Mouse (Mus musculus) CH12.LX (cell line): ENCODE data around the gene Zfp954. TPM values are rescaled to one million over a fixed set of nuclear protein-coding genes. Genes with fewer than 3 reads are reported as not detected.
"Not testable (repeated sequence)": the region's sequence is repeated elsewhere in the genome, so short reads cannot be mapped to it uniquely, and the experiment has no call there.

Source experiments
- DNase-seq: peaks from one replicate; pipeline ENCODE4 v3.0.0-alpha.2; 2013; ENCODE audit errors: extremely low read depth
- H3K27ac ChIP-seq: 2 replicates; pipeline ENCODE4 v1.5.1; 2012; ENCODE audit warnings: low read depth, mild to moderate bottlenecking, control low read depth, moderate library complexity; ENCODE audit not compliant: insufficient read depth
- H3K27me3 ChIP-seq: replicated peaks from 2 replicates; pipeline ENCODE3; 2012; ENCODE audit warnings: inconsistent platforms
- H3K36me3 ChIP-seq, 2 experiments: replicated peaks in 1 of 2; 2 replicates each; pipeline versions ENCODE3 to v1.6.1; 2012; ENCODE audit warnings: inconsistent platforms in 1 of 2, low read length in 1 of 2, mild to moderate bottlenecking in 1 of 2, mixed read lengths in 1 of 2, moderate library complexity in 1 of 2; ENCODE audit not compliant: control insufficient read depth in 1 of 2, insufficient read depth in 1 of 2
- H3K4me1 ChIP-seq, 2 experiments: 2 replicates each; pipeline ENCODE4 v1.6.1; 2012; ENCODE audit warnings: inconsistent platforms in 1 of 2, moderate library complexity in 1 of 2; ENCODE audit not compliant: insufficient read depth in 2 of 2, control insufficient read depth in 1 of 2
- H3K4me2 ChIP-seq: 2 replicates; pipeline ENCODE4 v1.6.1; 2012; ENCODE audit warnings: low read depth, mild to moderate bottlenecking, control low read depth; ENCODE audit not compliant: poor library complexity, insufficient read depth, severe bottlenecking
- H3K4me3 ChIP-seq, 3 experiments: fragments of 150-350 bp in 1 of 3; sonication (generic) in 1 of 3; replicated peaks in 1 of 3; 2 replicates each; pipeline versions ENCODE3 to v1.5.1; 2011 to 2012; ENCODE audit warnings: low read depth in 2 of 3, low read length in 2 of 3, mild to moderate bottlenecking in 2 of 3, moderate library complexity in 2 of 3, control low read depth in 1 of 3, improper control_type of control experiment in 1 of 3, inconsistent platforms in 1 of 3, mixed read lengths in 1 of 3; ENCODE audit not compliant: poor library complexity in 1 of 3
- H3K79me2 ChIP-seq: replicated peaks from 2 replicates; pipeline ENCODE4 v1.6.1; 2012; ENCODE audit warnings: mild to moderate bottlenecking, moderate library complexity; ENCODE audit not compliant: control insufficient read depth, poor library complexity, insufficient read depth, severe bottlenecking; ENCODE audit errors: extremely low read depth
- H3K9ac ChIP-seq: 2 replicates; pipeline ENCODE4 v1.6.1; 2012; ENCODE audit warnings: low read depth, mild to moderate bottlenecking, control low read depth, moderate library complexity; ENCODE audit not compliant: insufficient read depth
- H3K9me3 ChIP-seq: replicated peaks from 2 replicates; pipeline ENCODE3; 2012; ENCODE audit warnings: low read length, inconsistent platforms, mixed read lengths
- CHD1 ChIP-seq: IDR thresholded peaks from 2 replicates; pipeline ENCODE4 v1.6.1; 2012; ENCODE audit warnings: low read depth, low read length, improper control_type of control experiment, inconsistent platforms
- E2F4 ChIP-seq: IDR thresholded peaks from 2 replicates; pipeline ENCODE4 v1.6.1; 2011; ENCODE audit warnings: low read depth, low read length, improper control_type of control experiment; ENCODE audit not compliant: insufficient replicate concordance
- ELF1 ChIP-seq: IDR thresholded peaks from 2 replicates; pipeline ENCODE4 v1.6.1; 2014; ENCODE audit warnings: low read depth, mild to moderate bottlenecking, inconsistent platforms, low read length, improper control_type of control experiment
- ETS1 ChIP-seq: conservative IDR thresholded peaks from 2 replicates; pipeline ENCODE4 v1.6.1; 2012; ENCODE audit warnings: low read depth, mild to moderate bottlenecking, inconsistent platforms, low read length, improper control_type of control experiment, moderate library complexity
- HCFC1 ChIP-seq: IDR thresholded peaks from 2 replicates; pipeline ENCODE4 v1.6.1; 2012; ENCODE audit warnings: low read depth, mild to moderate bottlenecking, inconsistent platforms, low read length, improper control_type of control experiment
- JUN ChIP-seq: IDR thresholded peaks from 2 replicates; pipeline ENCODE4 v1.6.1; 2011; ENCODE audit warnings: low read depth, mild to moderate bottlenecking, low read length, improper control_type of control experiment, moderate library complexity; ENCODE audit not compliant: insufficient read depth
- MAX ChIP-seq: IDR thresholded peaks from 2 replicates; pipeline ENCODE4 v1.6.1; 2011; ENCODE audit warnings: low read length, improper control_type of control experiment
- MXI1 ChIP-seq: IDR thresholded peaks from 2 replicates; pipeline ENCODE4 v1.6.1; 2011; ENCODE audit warnings: mild to moderate bottlenecking, low read depth, low read length, improper control_type of control experiment
- NELFE ChIP-seq: IDR thresholded peaks from 2 replicates; pipeline ENCODE4 v1.6.1; 2011; ENCODE audit warnings: low read depth, low read length, improper control_type of control experiment
- POLR2A ChIP-seq: IDR thresholded peaks from 2 replicates; pipeline ENCODE4 v1.6.1; 2011; ENCODE audit warnings: low read depth, mild to moderate bottlenecking, improper control_type of control experiment, low read length
- POLR2AphosphoS2 ChIP-seq: IDR thresholded peaks from 2 replicates; pipeline ENCODE4 v1.6.1; 2011; ENCODE audit warnings: low read depth, low read length, improper control_type of control experiment
- RCOR1 ChIP-seq: conservative IDR thresholded peaks from 2 replicates; pipeline ENCODE4 v1.6.1; 2012; ENCODE audit warnings: low read depth, mild to moderate bottlenecking, inconsistent platforms, low read length, improper control_type of control experiment
- SIN3A ChIP-seq: IDR thresholded peaks from 2 replicates; pipeline ENCODE4 v1.6.1; 2012; ENCODE audit warnings: low read length, improper control_type of control experiment, inconsistent platforms
- TBP ChIP-seq: conservative IDR thresholded peaks from 2 replicates; pipeline ENCODE4 v1.6.1; 2011; ENCODE audit warnings: low read depth, low read length, improper control_type of control experiment
- UBTF ChIP-seq: IDR thresholded peaks from 2 replicates; pipeline ENCODE4 v1.6.1; 2012; ENCODE audit warnings: low read depth, mild to moderate bottlenecking, inconsistent platforms, low read length, improper control_type of control experiment, moderate library complexity
- ZKSCAN1 ChIP-seq: IDR thresholded peaks from 2 replicates; pipeline ENCODE4 v1.6.1; 2012; ENCODE audit warnings: low read depth, inconsistent platforms, low read length, improper control_type of control experiment, borderline replicate concordance
- dilution Hi-C: fragments of 300-500 bp; cut with MboI; formaldehyde crosslinking; loops from 2 replicates; pipeline ENCODE4 v1.14.3; 2020; ENCODE audit warnings: low sequenced_read_pairs; ENCODE audit not compliant: extremely low pct_unique_long_range_greater_than_20kb, extremely low pct_ligation_motif_present
- in situ Hi-C: fragments of 300-500 bp; cut with MboI; formaldehyde crosslinking; loops from 3 replicates; pipeline ENCODE4 v1.14.3; 2019; ENCODE audit warnings: low sequenced_read_pairs, low pct_ligation_motif_present, low pct_unique_long_range_greater_than_20kb, mixed read lengths
- polyA plus RNA-seq: library from polyadenylated mRNA; unstranded; fragments of >175 nt; gene quantifications from 2 replicates; pipeline ENCODE4 v1.2.1, GENCODE M21; 2012; ENCODE audit warnings: low read depth; ENCODE audit not compliant: insufficient read length
- total RNA-seq, 2 experiments: library from RNA; depleted of rRNA; stranded (reverse); fragments of 300-350 nt in 1 of 2; fragments of >200 nt in 1 of 2; gene quantifications; 2 replicates each; pipeline ENCODE4 v1.2.3; 2012 to 2014

Zfp954 gene
- total and polyA plus RNA-seq, 3 experiments: 7.6 to 19.7 (median 19.4) TPM

GRCm38 (mm10) chr7:7132751-7133150 lies 11.5 kb upstream of the Zfp954 start:
- in situ Hi-C loops: no loop called here
- Histone ChIP-seq H3K4me1 (peaks cover 6 to 28% of the 10 kb centered on the region in 2 experiments), H3K4me2 (no peak overlapping the region), H3K36me3 (peaks cover 0 to 19% of the 10 kb centered on the region in 2 experiments), H3K27ac (no peak overlapping the region), H3K9ac (no peak overlapping the region), H3K4me3 (no peak overlapping the region), H3K27me3 (no peaks in the 10 kb centered on the region), H3K9me3 (no peaks in the 10 kb centered on the region), H3K79me2 (no peaks in the 10 kb centered on the region; the same call in 1 of the 2 replicates)
- dilution Hi-C loops: no loop called here
- no peak for DNase-seq
- TF ChIP-seq TBP (no peak), HCFC1 (no peak), MXI1 (no peak), MAX (no peak), ELF1 (no peak), UBTF (no peak), SIN3A (no peak)

GRCm38 (mm10) chr7:7130491-7131124 lies 9.3 kb upstream of the Zfp954 start:
- not testable (repeated sequence) for H3K4me2 ChIP-seq, H3K27me3 ChIP-seq
- TF ChIP-seq CHD1: 0 out of 2 replicates have a peak, but pooled peaks have one; percentile 54
- TF ChIP-seq POLR2AphosphoS2: 0 out of 2 replicates have a peak, but pooled peaks have one; percentile 25
- peak; percentile 63 for TF ChIP-seq SIN3A
- peak; percentile 59 for TF ChIP-seq POLR2A
- TF ChIP-seq ELF1: peak; percentile 82
- TF ChIP-seq TBP: 0 out of 2 replicates have a peak, but pooled peaks have one; percentile 45
- TF ChIP-seq, all 38 proteins: peak for 6; not testable (repeated sequence) for 32
- Histone ChIP-seq H3K9ac (peak overlapping the region; percentile 98), H3K4me3 (peak overlapping the region; percentile 49 to 75 (median 74)), H3K4me1 (peaks cover 9 to 28% of the 10 kb centered on the region in 2 experiments), H3K36me3 (peaks cover 8 to 31% of the 10 kb centered on the region in 2 experiments), H3K27ac (peak overlapping the region; percentile 77)
- H3K9me3 ChIP-seq, H3K79me2 ChIP-seq, dilution Hi-C loops, in situ Hi-C loops: not testable (repeated sequence)
- peak; percentile 43 for DNase-seq

GRCm38 (mm10) chr7:7121602-7121980 lies 303 bp upstream of the Zfp954 start:
- Histone ChIP-seq H3K27ac (no peak overlapping the region), H3K9ac (peak overlapping the region; percentile 25; the same call in 1 of the 2 replicates), H3K4me1 (peaks cover 0 to 24% of the 10 kb centered on the region in 2 experiments; a peak in 2 of 4 replicates), H3K4me2 (peak overlapping the region; percentile 99), H3K27me3 (no peaks in the 10 kb centered on the region), H3K36me3 (peaks cover 41 to 50% of the 10 kb centered on the region in 2 experiments), H3K79me2 (peaks cover 12% of the 10 kb centered on the region; the same call in 1 of the 2 replicates), H3K4me3 (peak overlapping the region; percentile 27 to 73 (median 60)), H3K9me3 (no peaks in the 10 kb centered on the region)
- in situ Hi-C loops: no loop called here
- TF ChIP-seq HCFC1: no peak
- TF ChIP-seq NELFE: no peak
- TF ChIP-seq JUN: no peak
- TF ChIP-seq UBTF: no peak
- TF ChIP-seq POLR2AphosphoS2: no peak
- TF ChIP-seq E2F4: no peak
- TF ChIP-seq RCOR1: no peak
- TF ChIP-seq ETS1: no peak
- TF ChIP-seq POLR2A: no peak; the same call in 1 of the 2 replicates
- no peak for TF ChIP-seq ZKSCAN1
- dilution Hi-C loops: no loop called here
- DNase-seq: no peak
